Mouse (Mus musculus): Measurements from ENCODE around the gene Wdr81.

Wdr81 gene

DNA sequence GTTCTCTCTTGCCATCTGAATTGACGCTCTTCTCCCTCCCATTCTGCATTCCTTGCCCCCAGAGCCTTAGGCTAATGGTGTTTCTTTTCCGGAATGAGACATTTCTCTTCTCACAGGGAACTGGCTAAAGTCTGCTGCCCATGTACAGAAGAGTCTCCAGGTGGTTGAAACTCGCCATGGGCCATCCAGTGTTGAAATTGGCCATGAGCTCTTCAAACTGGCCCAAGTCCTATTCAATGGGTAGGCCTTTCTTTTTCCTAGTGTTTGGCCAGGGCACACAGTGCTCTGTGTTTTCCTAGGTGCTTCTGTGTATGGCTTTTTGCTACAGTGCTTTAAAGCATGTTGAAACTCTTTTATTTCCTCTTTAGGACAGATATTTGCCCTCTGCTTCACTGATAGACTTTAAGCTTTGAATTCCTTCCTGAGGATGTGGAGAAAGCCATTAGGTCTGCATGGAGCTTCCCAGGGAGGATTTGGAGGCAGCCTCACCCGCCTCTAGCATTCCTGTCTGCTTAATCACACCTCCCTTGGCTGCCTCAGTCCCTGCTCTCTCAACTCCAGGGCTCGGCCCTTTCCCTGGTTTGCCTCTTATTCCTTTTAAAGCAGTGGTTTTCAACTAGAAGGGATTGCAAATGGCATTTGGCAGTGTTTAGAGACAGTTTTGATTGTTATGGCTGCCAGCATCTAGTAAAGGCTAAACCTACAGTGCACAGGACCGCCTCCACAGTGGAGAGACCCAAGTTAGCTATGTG is 51.0 kb downstream of the Wdr81 start:
- ChIA-PET CTCF (interaction anchor here in 1 of 4 experiments (0.6 to 2.3 kb wide), 7 partner anchors 25 to 235 kb away, joined by 3 to 15 read pairs (median 3); partner anchors contain the start of genes Ovca2 and Rilp), POLR2A (interaction anchor here in 2 of 4 experiments (0.6 to 2.3 kb wide), 6 partner anchors 9 to 107 kb away, joined by 3 to 7 read pairs (median 3); partner anchors contain the start of gene Rilp (in 1 of the 2))

- CTCF ChIA-PET, result interaction anchor here in 3 of 4 experiments (0.6 to 2.3 kb wide), 12 partner anchors 51 to 232 kb away, joined by 3 to 15 read pairs (median 4); partner anchors contain the start of genes Rilp (in 2 of the 3) and Wdr81 (in 1 of the 3)
- POLR2A ChIA-PET, result interaction anchor here (0.6 to 2.3 kb wide), 18 partner anchors 8 to 680 kb away, joined by 3 to 8 read pairs (median 4); partner anchors contain the start of genes Rilp (in 2 of the 4), Tlcd2 (in 2 of the 4), Rpa1 (in 1 of the 4) and Rtn4rl1 (in 1 of the 4)
Observed at GRCm38 (mm10) chr11:75402271-75402690, 52.2 kb downstream of the Wdr81 start.

DNA sequence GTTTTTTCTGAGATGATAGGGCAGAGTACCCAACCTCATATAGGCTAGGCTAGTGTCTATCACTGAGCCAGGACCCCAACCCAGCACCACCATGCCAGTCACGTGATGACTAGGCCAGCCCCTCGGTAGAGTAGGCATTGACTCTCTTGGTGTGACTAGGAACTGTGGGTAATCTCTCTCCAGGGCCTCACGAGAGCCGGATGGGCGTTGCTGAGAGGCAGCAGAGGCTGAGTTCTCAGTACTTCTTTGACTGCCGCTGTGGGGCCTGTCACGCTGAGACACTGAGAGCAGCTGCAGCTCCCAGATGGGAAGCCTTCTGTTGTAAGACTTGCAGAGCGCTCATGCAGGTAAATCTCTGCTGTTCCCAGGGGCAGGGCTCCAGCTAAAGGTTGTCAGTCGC is 54.4 kb downstream of the Wdr81 start:
- ChIA-PET POLR2A (interaction anchor here (0.6 to 1.9 kb wide), 14 partner anchors 9 to 110 kb away, joined by 3 to 7 read pairs (median 4); partner anchors contain the start of genes Prpf8 (in 2 of the 4), Rilp (in 1 of the 4), Rpa1 (in 1 of the 4) and Smyd4 (in 1 of the 4)), CTCF (interaction anchor here in 1 of 4 experiments (0.5 to 0.7 kb wide), 2 partner anchors 190 to 208 kb away, joined by 3 to 4 read pairs; no protein-coding TSS in a partner anchor)

GRCm38 (mm10) chr11:75399411-75399841 is 55.1 kb downstream of the Wdr81 start:
- CTCF ChIA-PET, result no interaction called here
- POLR2A ChIA-PET, result interaction anchor here in 3 of 4 experiments (1.0 to 1.9 kb wide), 5 partner anchors 15 to 87 kb away, joined by 3 to 7 read pairs (median 4); partner anchors contain the start of genes Prpf8 (in 1 of the 3) and Tlcd2 (in 1 of the 3)

DNA sequence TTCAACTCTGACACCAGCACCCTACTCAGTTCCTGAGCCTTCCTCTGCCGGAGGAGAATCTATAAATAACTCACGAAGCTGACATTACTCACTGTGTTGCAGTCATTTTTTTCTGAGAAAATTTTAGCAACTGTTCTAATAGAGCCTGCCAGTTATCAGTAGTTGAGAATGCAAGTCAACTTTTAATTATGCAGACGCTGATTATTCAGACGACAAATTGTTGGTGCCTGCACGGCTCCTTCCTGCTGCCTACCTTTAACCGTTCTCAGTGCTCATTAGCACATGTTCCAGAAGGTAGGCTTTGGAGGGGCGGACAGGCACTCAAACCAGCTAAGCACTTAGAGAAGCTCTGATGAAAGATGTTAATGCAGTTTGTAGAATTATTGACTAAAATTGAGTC is 57.1 kb downstream of the Wdr81 start:
- ChIA-PET POLR2A (interaction anchor here in 1 of 4 experiments (1.5 kb wide), 1 partner anchor 64 kb away, joined by 3 read pairs; the partner anchor contains the start of gene Tlcd2), CTCF (interaction anchor here in 1 of 4 experiments (1.0 kb wide), 1 partner anchor 9 kb away, joined by 3 read pairs; no protein-coding TSS in a partner anchor)

DNA sequence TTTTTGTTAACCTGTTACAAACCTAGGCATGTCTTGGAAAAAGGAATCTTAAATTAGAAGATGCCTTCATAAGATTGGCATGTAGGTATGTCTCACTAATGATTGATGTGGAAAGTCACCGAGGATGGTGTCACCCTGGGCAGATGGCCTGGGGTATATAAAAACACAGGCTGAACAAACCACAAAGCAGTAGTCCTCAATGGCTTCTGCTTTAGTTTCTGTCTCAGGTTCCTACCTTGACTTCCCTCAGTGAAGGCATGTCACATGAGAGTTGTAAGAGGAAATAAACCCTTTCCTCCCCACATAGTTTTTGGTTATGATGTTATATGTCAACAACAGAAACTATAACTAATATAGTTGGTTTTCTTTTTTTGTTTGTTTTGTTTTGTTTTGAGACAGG is 58.9 kb downstream of the Wdr81 start:
- ChIA-PET POLR2A (interaction anchor here in 1 of 4 experiments (0.9 to 1.4 kb wide), 2 partner anchors 90 to 91 kb away, joined by 3 read pairs; partner anchors contain the start of gene Prpf8), CTCF (interaction anchor here in 1 of 4 experiments (1.3 kb wide), 1 partner anchor 11 kb away, joined by 4 read pairs; no protein-coding TSS in a partner anchor)

Data from embryonic stem cell, embryonic (primary cell).